Mouse (Mus musculus): Measurements from ENCODE around the gene Klc4. TPM values are rescaled to one million over a fixed set of nuclear protein-coding genes. Genes with fewer than 3 reads are reported as not detected.

The Klc4 gene
- polyA plus RNA-seq (2011; ENCODE audit: insufficient read length, low read depth, missing spikeins): 6.5 and 7.2 TPM in 2 replicates

GRCm38 (mm10) chr17:46645561-46646321 lies at the start of gene Klc4, which contains the start of gene Mrpl2:
Gene Klc4 (minus strand): TSS chr17:46646022.
Gene Mrpl2 (plus strand): TSS chr17:46646229.
- no peak for TF ChIP-seq CTCF (IDR thresholded peaks at IDR 0.05; ENCODE audit: borderline replicate concordance, insufficient read depth, low read length)
- peak; percentile 79 for TF ChIP-seq POLR2A (IDR thresholded peaks at IDR 0.05; ENCODE audit: low read depth, low read length)
- peaks cover 8% of the 10 kb centered on the region; the same call in 1 of the 2 replicates for H3K4me1 ChIP-seq (ENCODE audit: control insufficient read depth, insufficient read depth, low read length)
- H3K27ac ChIP-seq (ENCODE audit: insufficient read depth, low read length): 0 out of 2 replicates have a peak within 1 kb of the TSS, but pooled peaks have one; percentile 16
- peak within 1 kb of the TSS; percentile 76 for H3K4me3 ChIP-seq (ENCODE audit: insufficient read depth, low read length)

GRCm38 (mm10) chr17:46694517-46695063 lies 48.8 kb upstream of the Klc4 start:
- TF ChIP-seq CTCF (IDR thresholded peaks at IDR 0.05; ENCODE audit: borderline replicate concordance, insufficient read depth, low read length) (no peak), POLR2A (IDR thresholded peaks at IDR 0.05; ENCODE audit: low read depth, low read length) (no peak)
- H3K27ac ChIP-seq (ENCODE audit: insufficient read depth, low read length): no peak overlapping the region
- H3K4me1 ChIP-seq (ENCODE audit: control insufficient read depth, insufficient read depth, low read length): peaks cover 9% of the 10 kb centered on the region
- H3K4me3 ChIP-seq (ENCODE audit: insufficient read depth, low read length): no peak overlapping the region

- Histone ChIP-seq H3K4me3 (ENCODE audit: insufficient read depth, low read length) (no peak overlapping the region), H3K27ac (ENCODE audit: insufficient read depth, low read length) (no peak overlapping the region), H3K4me1 (ENCODE audit: control insufficient read depth, insufficient read depth, low read length) (no peaks in the 10 kb centered on the region)
- no peak for TF ChIP-seq POLR2A (IDR thresholded peaks at IDR 0.05; ENCODE audit: low read depth, low read length)
- TF ChIP-seq CTCF (IDR thresholded peaks at IDR 0.05; ENCODE audit: borderline replicate concordance, insufficient read depth, low read length): no peak
Observed at GRCm38 (mm10) chr17:46691390-46691789, 45.6 kb upstream of the Klc4 start.

GRCm38 (mm10) chr17:46690665-46691064 lies 44.8 kb upstream of the Klc4 start:
- Histone ChIP-seq H3K27ac (ENCODE audit: insufficient read depth, low read length) (no peak overlapping the region), H3K4me3 (ENCODE audit: insufficient read depth, low read length) (no peak overlapping the region)
- TF ChIP-seq POLR2A (IDR thresholded peaks at IDR 0.05; ENCODE audit: low read depth, low read length) (no peak), CTCF (IDR thresholded peaks at IDR 0.05; ENCODE audit: borderline replicate concordance, insufficient read depth, low read length) (no peak)

GRCm38 (mm10) chr17:46685913-46686312 lies 40.1 kb upstream of the Klc4 start:
- no peak overlapping the region for H3K27ac ChIP-seq (ENCODE audit: insufficient read depth, low read length)
- TF ChIP-seq POLR2A (IDR thresholded peaks at IDR 0.05; ENCODE audit: low read depth, low read length) (no peak), CTCF (IDR thresholded peaks at IDR 0.05; ENCODE audit: borderline replicate concordance, insufficient read depth, low read length) (no peak)
- no peaks in the 10 kb centered on the region for H3K4me1 ChIP-seq (ENCODE audit: control insufficient read depth, insufficient read depth, low read length)
- H3K4me3 ChIP-seq (ENCODE audit: insufficient read depth, low read length): no peak overlapping the region

More at GRCm38 (mm10) chr17:46690665-46691064, 44.8 kb upstream of the Klc4 start:
- no peaks in the 10 kb centered on the region for H3K4me1 ChIP-seq (ENCODE audit: control insufficient read depth, insufficient read depth, low read length)

- no peaks in the 10 kb centered on the region for H3K4me1 ChIP-seq (ENCODE audit: control insufficient read depth, insufficient read depth, low read length)
- no peak overlapping the region for H3K27ac ChIP-seq (ENCODE audit: insufficient read depth, low read length)
- TF ChIP-seq POLR2A (IDR thresholded peaks at IDR 0.05; ENCODE audit: low read depth, low read length) (no peak), CTCF (IDR thresholded peaks at IDR 0.05; ENCODE audit: borderline replicate concordance, insufficient read depth, low read length) (no peak)
- no peak overlapping the region for H3K4me3 ChIP-seq (ENCODE audit: insufficient read depth, low read length)
Observed at GRCm38 (mm10) chr17:46682654-46683389, 37.0 kb upstream of the Klc4 start.

GRCm38 (mm10) chr17:46681466-46682118 lies 35.8 kb upstream of the Klc4 start:
- Histone ChIP-seq H3K27ac (ENCODE audit: insufficient read depth, low read length) (no peak overlapping the region), H3K4me1 (ENCODE audit: control insufficient read depth, insufficient read depth, low read length) (no peaks in the 10 kb centered on the region), H3K4me3 (ENCODE audit: insufficient read depth, low read length) (peak overlapping the region; percentile 58)
- TF ChIP-seq POLR2A (IDR thresholded peaks at IDR 0.05; ENCODE audit: low read depth, low read length): no peak
- no peak for TF ChIP-seq CTCF (IDR thresholded peaks at IDR 0.05; ENCODE audit: borderline replicate concordance, insufficient read depth, low read length)

GRCm38 (mm10) chr17:46680760-46681373 lies 35.0 kb upstream of the Klc4 start, which contains the start of gene Klhdc3:
Gene Klhdc3 (minus strand): TSS chr17:46680914.
- Histone ChIP-seq H3K27ac (ENCODE audit: insufficient read depth, low read length) (peak within 1 kb of the TSS; percentile 62), H3K4me1 (ENCODE audit: control insufficient read depth, insufficient read depth, low read length) (no peaks in the 10 kb centered on the region), H3K4me3 (ENCODE audit: insufficient read depth, low read length) (peak within 1 kb of the TSS; percentile 84)
- TF ChIP-seq POLR2A (IDR thresholded peaks at IDR 0.05; ENCODE audit: low read depth, low read length) (peak; percentile 68), CTCF (IDR thresholded peaks at IDR 0.05; ENCODE audit: borderline replicate concordance, insufficient read depth, low read length) (no peak)
